Mouse (Mus musculus) frontal cortex, postnatal 36 days (tissue): ENCODE results near the gene Ywhah.

Experiments
- DNase-seq, 2 experiments: peaks; one replicate each; pipeline ENCODE4 v3.0.0; 2022; ENCODE audit warnings: low spot score in 2 of 2

Ywhah gene

GRCm38 (mm10) chr5:33052849-33053582 is 34.4 kb downstream of the Ywhah start:
- no peak for DNase-seq

- no peak for DNase-seq
Measured at GRCm38 (mm10) chr5:33056126-33056765, 37.6 kb downstream of the Ywhah start.

- DNase-seq: no peak
Measured at GRCm38 (mm10) chr5:33070071-33070470, 51.5 kb downstream of the Ywhah start.

GRCm38 (mm10) chr5:33076490-33077191 is 58.0 kb downstream of the Ywhah start:
- DNase-seq: no peak
